16 mouse cellular contexts compared by ENCODE assay signal in genomic region chr1:62742092-62742491, GRCm38 (mm10). TPM values are rescaled to one million over a fixed set of nuclear protein-coding genes. Genes with fewer than 3 reads are reported as not detected.
DNase-seq lines count a peak whose midpoint lies in the region; ATAC-seq lines count a peak whose summit lies in the region.
"Had no signal": no experiment of that assay in that cellular context is flagged by ENCODE, and none has a peak within 500 bp of the region (broad histone marks: within the 10 kb centered on the region; RNA-seq: fewer than 3 reads in every experiment).

No protein-coding gene starts in this region.

- 55% methylated on average over 3 of the region's 3 CpGs for WGBS in forebrain, embryonic 10.5 days
- WGBS in forebrain, embryonic 16.5 days: 39% methylated on average over 3 of the region's 3 CpGs
- WGBS in hindbrain, embryonic 13.5 days: 24% methylated on average over 3 of the region's 3 CpGs
- WGBS in hindbrain, embryonic 14.5 days: 24% methylated on average over 3 of the region's 3 CpGs
- WGBS in neural tube, embryonic 13.5 days: 7% methylated on average over 3 of the region's 3 CpGs
- WGBS in neural tube, embryonic 15.5 days: 13% methylated on average over 3 of the region's 3 CpGs

- DNase-seq in forebrain, embryonic 10.5 days (ENCODE audit: extremely low spot score, low spot score): no peak
- DNase-seq in hindbrain, embryonic 14.5 days (ENCODE audit: low spot score): no peak
- peak; percentile 21 for DNase-seq in lung, postnatal 25 days (ENCODE audit: low spot score)
- no peak for DNase-seq in thymus, postnatal 10 days (ENCODE audit: low spot score in 2 of 2)
- DNase-seq: cerebellum, postnatal 10 days; liver, embryonic 13.5 days; right cerebral cortex, postnatal 25 days had no signal

- H3K36me3 ChIP-seq in forebrain, embryonic 10.5 days (replicated peaks): peaks cover 5% of the 10 kb centered on the region; the same call in 1 of the 2 replicates
- 0 out of 2 replicates have a peak, but pooled peaks cover 2% of the 10 kb centered on the region for H3K36me3 ChIP-seq in forebrain, embryonic 16.5 days (ENCODE audit: control insufficient read depth, insufficient read depth)
- peaks cover 53% of the 10 kb centered on the region for H3K36me3 ChIP-seq in hindbrain, embryonic 13.5 days
- H3K36me3 ChIP-seq in hindbrain, embryonic 14.5 days (replicated peaks; ENCODE audit: control insufficient read depth, insufficient read depth): peaks cover 47% of the 10 kb centered on the region
- peaks cover 48% of the 10 kb centered on the region for H3K36me3 ChIP-seq in neural tube, embryonic 13.5 days
- peaks cover 15% of the 10 kb centered on the region; the same call in 1 of the 2 replicates for H3K36me3 ChIP-seq in neural tube, embryonic 15.5 days
- H3K36me3 ChIP-seq: G1E; liver, embryonic 13.5 days had no signal

- peak overlapping the region; percentile 58 for H3K27ac ChIP-seq in forebrain, embryonic 10.5 days
- H3K27ac ChIP-seq in forebrain, embryonic 16.5 days (ENCODE audit: low read length): no peak overlapping the region
- H3K27ac ChIP-seq in hindbrain, embryonic 13.5 days: 0 out of 2 replicates have a peak overlapping the region, but pooled peaks have one; percentile 31
- H3K27ac ChIP-seq in hindbrain, embryonic 14.5 days: no peak overlapping the region
- H3K27ac ChIP-seq in neural tube, embryonic 13.5 days (replicated peaks): peak overlapping the region; percentile 46; the same call in 1 of the 2 replicates
- H3K27ac ChIP-seq in neural tube, embryonic 15.5 days (replicated peaks): no peak overlapping the region
- H3K27ac ChIP-seq: embryonic facial prominence, embryonic 12.5 days; forebrain, embryonic 12.5 days; hindbrain, embryonic 15.5 days; liver, embryonic 13.5 days had no signal

- H3K9ac ChIP-seq in forebrain, embryonic 16.5 days (replicated peaks; ENCODE audit: low read depth, low read length): no peak overlapping the region
- H3K9ac ChIP-seq in hindbrain, embryonic 13.5 days: no peak overlapping the region
- H3K9ac ChIP-seq in hindbrain, embryonic 14.5 days: no peak overlapping the region
- H3K9ac ChIP-seq in neural tube, embryonic 13.5 days: no peak overlapping the region
- no peak overlapping the region for H3K9ac ChIP-seq in neural tube, embryonic 15.5 days (replicated peaks)
- H3K9ac ChIP-seq: embryonic facial prominence, embryonic 12.5 days; forebrain, embryonic 12.5 days; hindbrain, embryonic 15.5 days; liver, embryonic 13.5 days had no signal

- no peak overlapping the region for H3K4me3 ChIP-seq in forebrain, embryonic 10.5 days
- H3K4me3 ChIP-seq in forebrain, embryonic 16.5 days (replicated peaks; ENCODE audit: low read length): no peak overlapping the region
- no peak overlapping the region for H3K4me3 ChIP-seq in hindbrain, embryonic 13.5 days
- H3K4me3 ChIP-seq in hindbrain, embryonic 14.5 days (replicated peaks; ENCODE audit: low read length): no peak overlapping the region
- no peak overlapping the region for H3K4me3 ChIP-seq in neural tube, embryonic 13.5 days
- no peak overlapping the region for H3K4me3 ChIP-seq in neural tube, embryonic 15.5 days (replicated peaks)
- H3K4me3 ChIP-seq: embryonic facial prominence, embryonic 12.5 days; forebrain, embryonic 12.5 days; hindbrain, embryonic 15.5 days; liver, embryonic 13.5 days; myocyte had no signal

- no peak overlapping the region for H3K4me2 ChIP-seq in forebrain, embryonic 16.5 days (ENCODE audit: low read length)
- no peak overlapping the region for H3K4me2 ChIP-seq in hindbrain, embryonic 13.5 days
- H3K4me2 ChIP-seq in hindbrain, embryonic 14.5 days (replicated peaks): no peak overlapping the region
- no peak overlapping the region for H3K4me2 ChIP-seq in neural tube, embryonic 13.5 days
- H3K4me2 ChIP-seq in neural tube, embryonic 15.5 days: no peak overlapping the region
- H3K4me2 ChIP-seq: embryonic facial prominence, embryonic 12.5 days; forebrain, embryonic 12.5 days; hindbrain, embryonic 15.5 days; liver, embryonic 13.5 days had no signal

- H3K27me3 ChIP-seq in forebrain, embryonic 10.5 days (ENCODE audit: poor library complexity, severe bottlenecking): peaks cover 35% of the 10 kb centered on the region
- H3K27me3 ChIP-seq in forebrain, embryonic 16.5 days (replicated peaks; ENCODE audit: control insufficient read depth, insufficient read depth, low read length): no peaks in the 10 kb centered on the region
- H3K27me3 ChIP-seq in hindbrain, embryonic 13.5 days: peaks cover 7% of the 10 kb centered on the region
- H3K27me3 ChIP-seq in hindbrain, embryonic 14.5 days (ENCODE audit: control insufficient read depth, insufficient read depth, low read length): 0 out of 2 replicates have a peak, but pooled peaks cover 3% of the 10 kb centered on the region
- H3K27me3 ChIP-seq in neural tube, embryonic 13.5 days: 0 out of 2 replicates have a peak, but pooled peaks cover 4% of the 10 kb centered on the region
- H3K27me3 ChIP-seq in neural tube, embryonic 15.5 days (replicated peaks): no peaks in the 10 kb centered on the region
- H3K27me3 ChIP-seq: embryonic facial prominence, embryonic 12.5 days; forebrain, embryonic 12.5 days; hindbrain, embryonic 15.5 days; liver, embryonic 13.5 days had no signal

- H3K4me1 ChIP-seq in forebrain, embryonic 10.5 days: peaks cover 21% of the 10 kb centered on the region
- 0 out of 2 replicates have a peak, but pooled peaks cover 6% of the 10 kb centered on the region for H3K4me1 ChIP-seq in forebrain, embryonic 16.5 days (replicated peaks; ENCODE audit: control insufficient read depth, insufficient read depth, low read length)
- peaks cover 18% of the 10 kb centered on the region for H3K4me1 ChIP-seq in hindbrain, embryonic 13.5 days (replicated peaks)
- no peaks in the 10 kb centered on the region; the same call in 1 of the 2 replicates for H3K4me1 ChIP-seq in hindbrain, embryonic 14.5 days (replicated peaks; ENCODE audit: control insufficient read depth, insufficient read depth, low read length)
- H3K4me1 ChIP-seq in neural tube, embryonic 13.5 days (replicated peaks): peaks cover 32% of the 10 kb centered on the region
- peaks cover 19% of the 10 kb centered on the region; the same call in 1 of the 2 replicates for H3K4me1 ChIP-seq in neural tube, embryonic 15.5 days
- H3K4me1 ChIP-seq: embryonic facial prominence, embryonic 12.5 days; liver, embryonic 13.5 days had no signal

- no peak for ATAC-seq in forebrain, embryonic 16.5 days
- no peak for ATAC-seq in hindbrain, embryonic 13.5 days (ENCODE audit: low FRiP score)
- ATAC-seq in hindbrain, embryonic 14.5 days (ENCODE audit: low FRiP score): no peak
- ATAC-seq in neural tube, embryonic 13.5 days (ENCODE audit: low read depth): no peak
- ATAC-seq in neural tube, embryonic 15.5 days (ENCODE audit: low FRiP score): no peak

- H3K9me3 ChIP-seq in forebrain, embryonic 10.5 days: no peaks in the 10 kb centered on the region
- H3K9me3 ChIP-seq in forebrain, embryonic 16.5 days (ENCODE audit: control insufficient read depth, low read length): no peaks in the 10 kb centered on the region
- H3K9me3 ChIP-seq in hindbrain, embryonic 13.5 days: no peaks in the 10 kb centered on the region
- no peaks in the 10 kb centered on the region for H3K9me3 ChIP-seq in hindbrain, embryonic 14.5 days (ENCODE audit: control insufficient read depth, low read length)
- H3K9me3 ChIP-seq in neural tube, embryonic 13.5 days: no peaks in the 10 kb centered on the region
- H3K9me3 ChIP-seq in neural tube, embryonic 15.5 days (replicated peaks): no peaks in the 10 kb centered on the region
- H3K9me3 ChIP-seq: embryonic facial prominence, embryonic 12.5 days; forebrain, embryonic 12.5 days; G1E; hindbrain, embryonic 15.5 days; liver, embryonic 13.5 days had no signal

RNA-seq across cellular contexts. Expression of gene Nrp2, which starts 39.0 kb away (rescaled TPM):
- 9.6 and 10.5 TPM in 2 replicates for polyA plus RNA-seq in forebrain, embryonic 10.5 days (2016; fragmentation: Nextera tagmentation; extraction: Ambion mirVana)
- polyA plus RNA-seq in forebrain, embryonic 16.5 days (2015; fragmentation: Nextera tagmentation; extraction: Ambion mirVana): 31.1 and 43.9 TPM in 2 replicates
- 34.8 and 35.7 TPM in 2 replicates for polyA plus RNA-seq in hindbrain, embryonic 13.5 days (2015; fragmentation: Nextera tagmentation; extraction: Ambion mirVana)
- 34.1 and 34.5 TPM in 2 replicates for polyA plus RNA-seq in hindbrain, embryonic 14.5 days (2014; fragmentation: Nextera tagmentation; extraction: Ambion mirVana)
- 32.7 and 37.0 TPM in 2 replicates for polyA plus RNA-seq in neural tube, embryonic 13.5 days (2015; fragmentation: Nextera tagmentation; extraction: Ambion mirVana)
- polyA plus RNA-seq in neural tube, embryonic 15.5 days (2015; fragmentation: Nextera tagmentation; extraction: Ambion mirVana): 33.4 and 35.6 TPM in 2 replicates

Comparison
In these comparisons a context has a peak if more than half of its experiments do, and no peak if none do; other contexts are left out.
1. H3K27ac ChIP-seq: peak in forebrain, embryonic 10.5 days (single experiment), hindbrain, embryonic 13.5 days (single experiment) and neural tube, embryonic 13.5 days (single experiment); none in forebrain, embryonic 16.5 days (single experiment), hindbrain, embryonic 14.5 days (single experiment) and neural tube, embryonic 15.5 days (single experiment).